Mouse (Mus musculus): ENCODE results near the gene Luc7l2. TPM values are rescaled to one million over a fixed set of nuclear protein-coding genes. Genes with fewer than 3 reads are reported as not detected.

Luc7l2 gene
- total and polyA plus RNA-seq, 3 experiments: 62.0 to 173 (median 92.5) TPM

- dilution Hi-C loops (cut with MboI; ENCODE audit: extremely low pct_ligation_motif_present, extremely low pct_unique_long_range_greater_than_20kb, low sequenced_read_pairs): no loop called here
- H3K4me3 ChIP-seq (replicated peaks in 1 of 3; ENCODE audit: low read depth in 2 of 3, low read length in 2 of 3, poor library complexity in 1 of 3): no peak overlapping the region
- no peak for TF ChIP-seq KAT2A (IDR thresholded peaks at IDR 0.05; ENCODE audit: insufficient replicate concordance, low read length)
- TF ChIP-seq E2F4 (IDR thresholded peaks at IDR 0.05; ENCODE audit: insufficient replicate concordance, low read depth, low read length): no peak
- TF ChIP-seq GABPA (IDR thresholded peaks at IDR 0.05; ENCODE audit: insufficient replicate concordance, low read depth, low read length): no peak
- TF ChIP-seq MXI1 (IDR thresholded peaks at IDR 0.05; ENCODE audit: low read depth, low read length): no peak
- TF ChIP-seq PAX5 (IDR thresholded peaks at IDR 0.05; ENCODE audit: low read length): no peak
- TF ChIP-seq CHD1 (IDR thresholded peaks at IDR 0.05; ENCODE audit: low read depth, low read length): no peak
- no peak for TF ChIP-seq MAZ (IDR thresholded peaks at IDR 0.05; ENCODE audit: low read depth, low read length)
- TF ChIP-seq JUND (conservative IDR thresholded peaks at IDR 0.05; ENCODE audit: low read depth, low read length): no peak
- TF ChIP-seq UBTF (IDR thresholded peaks at IDR 0.05; ENCODE audit: low read depth, low read length): no peak
- no peak for TF ChIP-seq TCF12 (IDR thresholded peaks at IDR 0.05; ENCODE audit: low read depth, low read length)
- H3K79me2 ChIP-seq (replicated peaks; ENCODE audit: control insufficient read depth, extremely low read depth, insufficient read depth, poor library complexity, severe bottlenecking): no peaks in the 10 kb centered on the region
- H3K27me3 ChIP-seq (replicated peaks): no peaks in the 10 kb centered on the region
- H3K9ac ChIP-seq (ENCODE audit: insufficient read depth, low read depth): no peak overlapping the region
- H3K4me1 ChIP-seq (ENCODE audit: control insufficient read depth in 1 of 2, insufficient read depth in 2 of 2): peaks cover 5 to 6% of the 10 kb centered on the region in 2 experiments; a peak in 2 of 4 replicates
- H3K9me3 ChIP-seq (replicated peaks; ENCODE audit: low read length): peaks cover 7% of the 10 kb centered on the region
- no peaks in the 10 kb centered on the region for H3K36me3 ChIP-seq (replicated peaks in 1 of 2; ENCODE audit: control insufficient read depth in 1 of 2, insufficient read depth in 1 of 2, low read length in 1 of 2)
- in situ Hi-C loops (cut with MboI; ENCODE audit: low pct_ligation_motif_present, low pct_unique_long_range_greater_than_20kb, low sequenced_read_pairs): loop anchor here (10.0 kb wide), 1 partner anchor 264 kb away; no protein-coding TSS in a partner anchor
- DNase-seq (ENCODE audit: extremely low read depth): no peak
- H3K27ac ChIP-seq (ENCODE audit: insufficient read depth, low read depth): no peak overlapping the region
- no peak overlapping the region for H3K4me2 ChIP-seq (ENCODE audit: insufficient read depth, low read depth, poor library complexity, severe bottlenecking)
These were observed 89.3 kb downstream of the Luc7l2 start for GRCm38 (mm10) chr6:38640401-38640800.

- no peak overlapping the region for H3K4me2 ChIP-seq (ENCODE audit: insufficient read depth, low read depth, poor library complexity, severe bottlenecking)
- no peaks in the 10 kb centered on the region for H3K79me2 ChIP-seq (replicated peaks; ENCODE audit: control insufficient read depth, extremely low read depth, insufficient read depth, poor library complexity, severe bottlenecking)
- H3K9ac ChIP-seq (ENCODE audit: insufficient read depth, low read depth): no peak overlapping the region
- no peak overlapping the region for H3K4me3 ChIP-seq (replicated peaks in 1 of 3; ENCODE audit: low read depth in 2 of 3, low read length in 2 of 3, poor library complexity in 1 of 3)
- dilution Hi-C loops (cut with MboI; ENCODE audit: extremely low pct_ligation_motif_present, extremely low pct_unique_long_range_greater_than_20kb, low sequenced_read_pairs): no loop called here
- in situ Hi-C loops (cut with MboI; ENCODE audit: low pct_ligation_motif_present, low pct_unique_long_range_greater_than_20kb, low sequenced_read_pairs): loop anchor here (10.0 kb wide), 1 partner anchor 264 kb away; no protein-coding TSS in a partner anchor
- no peak for TF ChIP-seq HCFC1 (IDR thresholded peaks at IDR 0.05; ENCODE audit: low read depth, low read length)
- no peak for TF ChIP-seq USF2 (conservative IDR thresholded peaks at IDR 0.05; ENCODE audit: low read depth, low read length)
- no peak for TF ChIP-seq CHD1 (IDR thresholded peaks at IDR 0.05; ENCODE audit: low read depth, low read length)
- no peak for TF ChIP-seq ELF1 (IDR thresholded peaks at IDR 0.05; ENCODE audit: low read depth, low read length)
- no peak for TF ChIP-seq ZMIZ1 (IDR thresholded peaks at IDR 0.05; ENCODE audit: low read depth, low read length)
- no peak for TF ChIP-seq MYC (IDR thresholded peaks at IDR 0.05; ENCODE audit: low read depth, low read length)
- no peak overlapping the region for H3K27ac ChIP-seq (ENCODE audit: insufficient read depth, low read depth)
- H3K4me1 ChIP-seq (ENCODE audit: control insufficient read depth in 1 of 2, insufficient read depth in 2 of 2): peaks cover 4 to 5% of the 10 kb centered on the region in 2 experiments; a peak in 2 of 4 replicates
- no peak for DNase-seq (ENCODE audit: extremely low read depth)
- no peaks in the 10 kb centered on the region for H3K36me3 ChIP-seq (replicated peaks in 1 of 2; ENCODE audit: control insufficient read depth in 1 of 2, insufficient read depth in 1 of 2, low read length in 1 of 2)
- H3K9me3 ChIP-seq (replicated peaks; ENCODE audit: low read length): peaks cover 5% of the 10 kb centered on the region
- no peaks in the 10 kb centered on the region for H3K27me3 ChIP-seq (replicated peaks)
These were observed 90.1 kb downstream of the Luc7l2 start for GRCm38 (mm10) chr6:38641228-38641627.

All from CH12.LX (cell line).